Mouse (Mus musculus) thymus, adult 2 months (tissue): Measurements from ENCODE around the gene Myo7a.

Experiments
- CTCF ChIP-seq: fragments of 200-500 bp; IDR thresholded peaks from 2 replicates; pipeline ENCODE4 v1.5.1; 2012; ENCODE audit warnings: mild to moderate bottlenecking, control low read depth, low read length, moderate library complexity, borderline replicate concordance; ENCODE audit not compliant: control insufficient read depth, poor library complexity, insufficient read depth; ENCODE audit errors: extremely low read depth
- POLR2A ChIP-seq: fragments of 200-500 bp; IDR thresholded peaks from 2 replicates; pipeline ENCODE4 v1.6.1; 2012; ENCODE audit warnings: mild to moderate bottlenecking, low read length, control low read depth, moderate library complexity; ENCODE audit not compliant: control insufficient read depth, poor library complexity, insufficient read depth; ENCODE audit errors: extremely low read depth

DNA sequence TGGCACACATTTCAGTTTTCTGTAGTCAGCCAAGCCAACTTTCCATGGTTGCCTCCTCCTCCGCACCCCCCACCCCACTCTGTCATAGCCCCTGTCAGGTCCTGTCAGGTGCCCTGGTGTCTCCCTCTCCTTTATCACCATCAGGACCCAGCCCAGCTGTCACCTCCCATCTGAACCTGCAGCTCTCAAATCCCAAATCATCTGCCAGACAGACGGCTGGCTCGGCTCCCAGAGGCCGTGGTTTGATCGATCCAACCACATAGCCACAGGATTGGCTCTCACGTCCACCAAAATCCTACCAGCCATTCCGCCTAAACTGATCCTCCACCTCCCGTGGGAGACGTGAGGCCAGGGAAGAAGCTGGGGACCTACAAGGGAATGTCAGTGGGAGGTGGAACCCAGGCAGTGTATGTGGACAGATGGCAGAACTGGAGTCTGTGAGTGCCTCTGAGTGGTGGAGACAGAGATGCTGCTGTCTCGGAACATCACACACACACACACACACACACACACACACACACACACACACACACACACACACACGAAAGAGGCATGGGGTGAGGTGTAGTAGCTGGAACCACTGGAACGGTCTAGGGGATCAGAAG is 26.6 kb upstream of the Myo7a start:
- TF ChIP-seq POLR2A (no peak), CTCF (no peak)
